Mouse (Mus musculus): ENCODE results near the gene Tmed2.

GRCm38 (mm10) chr5:124491732-124492131 lies 48.8 kb upstream of the Tmed2 start:
- no peak for TF ChIP-seq CTCF (IDR thresholded peaks at IDR 0.05; ENCODE audit: borderline replicate concordance, extremely low read depth, insufficient read depth, insufficient read length)
- no peak for TF ChIP-seq POLR2A (IDR thresholded peaks at IDR 0.05; ENCODE audit: borderline replicate concordance, extremely low read depth, insufficient read depth, insufficient read length, poor library complexity, severe bottlenecking)

Data from brain, embryonic 14.5 days (tissue).